Mouse (Mus musculus) forebrain, embryonic 14.5 days (tissue): ENCODE data around the gene Unc93a2. TPM values are rescaled to one million over a fixed set of nuclear protein-coding genes. Genes with fewer than 3 reads are reported as not detected.
A peak's percentile ranks its signal among the peaks of the same experiment; 100 is the strongest.
"Not testable (repeated sequence)": the region's sequence is repeated elsewhere in the genome, so short reads cannot be mapped to it uniquely, and the experiment has no call there.

Source experiments
- ATAC-seq: fragments of 200-750 bp; cut with Nextera tagmentation; 2 replicates; pipeline ENCODE4 v1.8.0; 2017; ENCODE audit warnings: mild to moderate bottlenecking, moderate library complexity
- DNase-seq: peaks from one replicate; pipeline ENCODE4 v3.0.0-alpha.2; 2015; ENCODE audit warnings: low spot score
- H3K27ac ChIP-seq: fragments of 300-500 bp; sonication (generic); 2 replicates; pipeline ENCODE4 v1.5.1; 2014; ENCODE audit warnings: low read depth, mild to moderate bottlenecking, control low read depth, low read length, moderate library complexity
- H3K27me3 ChIP-seq: fragments of 300-500 bp; sonication (generic); replicated peaks from 2 replicates; pipeline ENCODE4 v1.6.1; 2014; ENCODE audit warnings: low read length, control low read depth, mixed read lengths; ENCODE audit not compliant: control insufficient read depth, insufficient read depth
- H3K36me3 ChIP-seq: fragments of 300-500 bp; sonication (generic); 2 replicates; pipeline ENCODE4 v1.6.1; 2014; ENCODE audit warnings: low read length, control low read depth; ENCODE audit not compliant: control insufficient read depth, insufficient read depth
- H3K4me1 ChIP-seq: fragments of 300-500 bp; sonication (generic); 2 replicates; pipeline ENCODE4 v1.6.1; 2014; ENCODE audit warnings: antibody characterized with exemption, low read length, control low read depth; ENCODE audit not compliant: control insufficient read depth, insufficient read depth
- H3K4me2 ChIP-seq: fragments of 300-500 bp; sonication (generic); 2 replicates; pipeline ENCODE4 v1.6.1; 2014; ENCODE audit warnings: mild to moderate bottlenecking, control low read depth, low read length
- H3K4me3 ChIP-seq: fragments of 300-500 bp; sonication (generic); 2 replicates; pipeline ENCODE4 v1.5.1; 2014; ENCODE audit warnings: low read depth, low read length, control low read depth
- H3K9ac ChIP-seq: fragments of 300-500 bp; sonication (generic); 2 replicates; pipeline ENCODE4 v1.6.1; 2014; ENCODE audit warnings: mild to moderate bottlenecking, low read length, control low read depth, moderate library complexity
- H3K9me3 ChIP-seq: fragments of 300-500 bp; sonication (generic); replicated peaks from 2 replicates; pipeline ENCODE4 v1.6.1; 2016; ENCODE audit warnings: low read length, control low read depth, mixed read lengths; ENCODE audit not compliant: control insufficient read depth
- WGBS: fragments of 180-500 bp; shearing (Covaris S2); extraction: QIAGEN DNeasy Blood & Tissue Kit; methylation state at CpG from one replicate; pipeline ENCODE4 v1.1.7; 2014; 5-methylcytosine and 5-hydroxymethylcytosine counted together
- polyA plus RNA-seq: library from polyadenylated mRNA; unstranded; fragments of >200 nt; fragmentation: Nextera tagmentation; extraction: Ambion mirVana; gene quantifications from 2 replicates; pipeline ENCODE4 v1.2.1, GENCODE M21; 2014

Gene Unc93a2
- polyA plus RNA-seq, 1 experiment from 2014 or later, result not detected

- not testable (repeated sequence) for ATAC-seq, H3K4me2 ChIP-seq, H3K9me3 ChIP-seq, H3K4me3 ChIP-seq, H3K9ac ChIP-seq, DNase-seq, H3K4me1 ChIP-seq, H3K36me3 ChIP-seq, H3K27ac ChIP-seq, H3K27me3 ChIP-seq
- 75% methylated on average over 4 of the region's 4 CpGs for WGBS
Measured at GRCm38 (mm10) chr17:7359806-7360205, 25.5 kb downstream of the Unc93a2 start.

- WGBS, result 92% methylated on average over 1 of the region's 1 CpGs
- not testable (repeated sequence) for ATAC-seq, H3K9ac ChIP-seq, H3K4me3 ChIP-seq, H3K27ac ChIP-seq, H3K4me2 ChIP-seq, DNase-seq, H3K9me3 ChIP-seq, H3K4me1 ChIP-seq, H3K27me3 ChIP-seq, H3K36me3 ChIP-seq
Measured at GRCm38 (mm10) chr17:7352596-7352995, 32.7 kb downstream of the Unc93a2 start, which contains the start of gene Ttll2. Ttll2 (minus strand) TSS chr17:7352696.

GRCm38 (mm10) chr17:7348765-7349164 is 36.5 kb downstream of the Unc93a2 start:
- not testable (repeated sequence) for H3K9me3 ChIP-seq, H3K36me3 ChIP-seq, H3K27me3 ChIP-seq, H3K27ac ChIP-seq, H3K9ac ChIP-seq, H3K4me3 ChIP-seq, H3K4me1 ChIP-seq, H3K4me2 ChIP-seq
- 54% methylated on average over 2 of the region's 3 CpGs for WGBS
- ATAC-seq (peak; percentile 69; the same call in 1 of the 2 replicates), DNase-seq (peak; percentile 24)

GRCm38 (mm10) chr17:7337381-7337780 is 47.9 kb downstream of the Unc93a2 start:
- H3K36me3 ChIP-seq, DNase-seq, H3K9me3 ChIP-seq, H3K4me2 ChIP-seq, H3K4me3 ChIP-seq, ATAC-seq, H3K9ac ChIP-seq, H3K27me3 ChIP-seq, H3K4me1 ChIP-seq, H3K27ac ChIP-seq: not testable (repeated sequence)
- whole genome bisulfite sequencing, result 87% methylated on average over 7 of the region's 9 CpGs

GRCm38 (mm10) chr17:7332745-7333144 is 52.5 kb downstream of the Unc93a2 start:
- H3K27me3 ChIP-seq, H3K36me3 ChIP-seq, DNase-seq, H3K4me1 ChIP-seq, H3K9ac ChIP-seq, H3K9me3 ChIP-seq, ATAC-seq, H3K4me2 ChIP-seq, H3K27ac ChIP-seq, H3K4me3 ChIP-seq: not testable (repeated sequence)
- 86% methylated on average over 3 of the region's 5 CpGs for WGBS

GRCm38 (mm10) chr17:7326415-7326814 is 58.8 kb downstream of the Unc93a2 start:
- H3K9ac ChIP-seq, H3K4me2 ChIP-seq, H3K36me3 ChIP-seq, H3K4me1 ChIP-seq, ATAC-seq, DNase-seq, H3K27me3 ChIP-seq, H3K27ac ChIP-seq, H3K4me3 ChIP-seq, H3K9me3 ChIP-seq: not testable (repeated sequence)
- WGBS, result 85% methylated on average over 3 of the region's 8 CpGs

GRCm38 (mm10) chr17:7324346-7324745 is 60.9 kb downstream of the Unc93a2 start, which contains the start of gene Tcp10a:
Tcp10a (plus strand) TSS chr17:7324646.
- WGBS, result 92% methylated on average over 3 of the region's 5 CpGs
- not testable (repeated sequence) for H3K4me1 ChIP-seq, H3K4me2 ChIP-seq, H3K27me3 ChIP-seq, H3K27ac ChIP-seq, H3K36me3 ChIP-seq, H3K9ac ChIP-seq, H3K4me3 ChIP-seq, H3K9me3 ChIP-seq, ATAC-seq, DNase-seq

- H3K27me3 ChIP-seq, H3K27ac ChIP-seq, H3K36me3 ChIP-seq, H3K4me2 ChIP-seq, DNase-seq, H3K9me3 ChIP-seq, H3K4me1 ChIP-seq, H3K9ac ChIP-seq, ATAC-seq, H3K4me3 ChIP-seq: not testable (repeated sequence)
- WGBS, result 92% methylated on average over 6 of the region's 6 CpGs
Measured at GRCm38 (mm10) chr17:7319789-7320188, 65.5 kb downstream of the Unc93a2 start.

GRCm38 (mm10) chr17:7315693-7316382 is 69.4 kb downstream of the Unc93a2 start:
- not testable (repeated sequence) for H3K27ac ChIP-seq, H3K9ac ChIP-seq, H3K4me3 ChIP-seq, H3K27me3 ChIP-seq, ATAC-seq, DNase-seq, H3K4me1 ChIP-seq, H3K36me3 ChIP-seq, H3K4me2 ChIP-seq, H3K9me3 ChIP-seq
- WGBS, result 92% methylated on average over 6 of the region's 8 CpGs
